Mouse (Mus musculus): Measurements from ENCODE around the gene Ctns.

DNA sequence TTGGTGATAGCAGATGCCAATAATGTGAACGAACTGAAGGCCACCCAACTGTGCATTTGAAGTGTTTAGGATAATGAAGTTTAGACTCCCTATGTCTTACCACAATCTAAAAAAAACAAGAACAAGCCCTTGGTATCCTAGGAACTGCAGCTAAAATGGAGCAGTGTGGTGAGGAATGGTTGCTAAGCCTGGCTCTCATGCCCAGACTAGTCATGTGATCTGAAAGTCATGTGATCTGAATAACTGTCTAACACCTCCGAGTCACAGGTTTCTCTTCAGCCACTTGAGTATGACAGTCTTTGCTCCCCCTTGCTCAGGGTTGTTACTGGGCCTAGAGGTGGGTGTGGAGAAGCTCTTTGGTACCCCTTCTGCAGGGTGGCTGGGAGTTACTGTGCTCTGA is 33.7 kb upstream of the Ctns start:
- no peak for TF ChIP-seq CTCF (IDR thresholded peaks at IDR 0.05; ENCODE audit: control insufficient read depth, insufficient read depth, insufficient read length)
- no peak for TF ChIP-seq MYOD1 (IDR thresholded peaks at IDR 0.05; ENCODE audit: control insufficient read depth, insufficient read length, low read depth)
- peak; percentile 19 for TF ChIP-seq USF1 (IDR thresholded peaks at IDR 0.05; ENCODE audit: low read depth)
- no peak for TF ChIP-seq MAX (IDR thresholded peaks at IDR 0.05)
- TF ChIP-seq CEBPB (IDR thresholded peaks at IDR 0.05; ENCODE audit: low read depth), result no peak
